Mouse (Mus musculus): Measurements from ENCODE around the gene Syap1. TPM values are rescaled to one million over a fixed set of nuclear protein-coding genes. Genes with fewer than 3 reads are reported as not detected.

Syap1 gene
- total RNA-seq (2023), result 28.9 TPM

DNA sequence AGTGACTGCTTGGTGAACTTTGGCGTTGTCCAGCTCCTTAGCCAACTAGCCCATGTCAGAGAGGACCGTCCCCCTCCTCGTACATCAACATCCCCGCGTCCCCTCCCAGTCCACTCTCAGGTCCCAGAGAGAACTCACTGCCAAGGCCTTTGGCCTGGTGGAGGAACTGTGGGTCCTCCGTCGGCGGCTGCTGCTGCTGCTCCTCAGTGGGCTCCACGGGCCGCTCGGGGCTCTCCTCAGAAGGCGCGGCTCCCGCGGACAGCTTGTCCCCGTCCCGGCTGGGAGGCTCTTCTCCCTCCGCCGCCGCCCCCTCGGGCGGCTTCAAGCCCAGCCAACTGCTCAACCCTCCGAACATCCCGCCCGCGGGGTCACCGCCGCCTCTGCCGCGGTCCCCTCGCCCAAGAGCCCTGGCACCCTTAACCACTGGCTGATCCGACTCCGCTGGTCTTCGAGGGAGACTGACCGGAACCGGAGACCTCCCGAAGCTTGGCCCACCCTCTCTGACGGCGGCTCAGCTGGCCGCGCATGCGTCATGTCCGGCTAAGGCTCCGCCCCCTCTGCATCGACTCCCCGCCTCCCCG lies at the start of gene Syap1:
Gene Syap1, minus strand, starts transcription at position 517 of the 581 bp plus-strand sequence.

DNA sequence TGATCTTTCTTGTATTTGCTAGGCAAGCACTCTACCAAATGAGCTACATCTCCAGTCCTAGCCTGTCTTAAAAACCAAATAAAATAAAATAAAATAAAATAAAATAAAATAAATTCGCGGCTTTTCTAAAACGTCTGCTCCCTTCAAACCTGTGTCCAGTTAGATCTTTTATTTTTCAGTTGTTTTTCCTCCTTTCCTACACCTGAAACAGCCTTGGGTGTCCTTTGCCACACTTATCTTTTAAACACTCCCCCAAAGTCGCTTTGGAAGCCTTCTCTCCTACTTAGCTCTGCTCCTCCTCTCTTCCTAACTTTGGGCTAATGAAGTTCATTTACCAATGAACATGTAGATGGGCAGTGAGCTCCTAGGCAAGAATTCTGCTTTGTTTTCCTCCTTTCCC lies 12.7 kb upstream of the Syap1 start, which contains the start of gene Ctps2:
Gene Ctps2, plus strand, starts transcription at position 301 of the 400 bp plus-strand sequence.

GRCm38 (mm10) chrX:162829203-162829708 lies 59.0 kb downstream of the Syap1 start, which contains the start of gene Txlng:
Gene Txlng, minus strand, starts transcription at chrX:162829454.

Other genes starting within 250 kb of the Syap1 start
- gene Reps2, start 244.8 kb downstream of the Syap1 start, total RNA-seq (2023), result not detected
- gene Rbbp7, start 128.0 kb downstream of the Syap1 start, total RNA-seq (2023), result 93.8 TPM
- gene Txlng, start 59.0 kb downstream of the Syap1 start, total RNA-seq (2023), result 31.2 TPM
- gene Ctps2, start 12.8 kb upstream of the Syap1 start, total RNA-seq (2023), result 145 TPM
- gene S100g, start 76.2 kb upstream of the Syap1 start, total RNA-seq (2023), result not detected

All from CD4-positive naive resting alpha-beta T cell, adult 76 days (primary cell).